Mouse (Mus musculus): ENCODE data around the gene Ddx56.

GRCm38 (mm10) chr11:6259413-6259812 lies 8.2 kb downstream of the Ddx56 start:
- no peak for TF ChIP-seq CTCF (IDR thresholded peaks at IDR 0.05; ENCODE audit: control insufficient read depth, insufficient read depth, low read length)
- TF ChIP-seq POLR2A (IDR thresholded peaks at IDR 0.05; ENCODE audit: borderline replicate concordance, control insufficient read depth, low read depth, low read length), result no peak

Data from bone marrow, adult 2 months (tissue).